Mouse (Mus musculus): ENCODE measurements around the gene Xkr8.

DNA sequence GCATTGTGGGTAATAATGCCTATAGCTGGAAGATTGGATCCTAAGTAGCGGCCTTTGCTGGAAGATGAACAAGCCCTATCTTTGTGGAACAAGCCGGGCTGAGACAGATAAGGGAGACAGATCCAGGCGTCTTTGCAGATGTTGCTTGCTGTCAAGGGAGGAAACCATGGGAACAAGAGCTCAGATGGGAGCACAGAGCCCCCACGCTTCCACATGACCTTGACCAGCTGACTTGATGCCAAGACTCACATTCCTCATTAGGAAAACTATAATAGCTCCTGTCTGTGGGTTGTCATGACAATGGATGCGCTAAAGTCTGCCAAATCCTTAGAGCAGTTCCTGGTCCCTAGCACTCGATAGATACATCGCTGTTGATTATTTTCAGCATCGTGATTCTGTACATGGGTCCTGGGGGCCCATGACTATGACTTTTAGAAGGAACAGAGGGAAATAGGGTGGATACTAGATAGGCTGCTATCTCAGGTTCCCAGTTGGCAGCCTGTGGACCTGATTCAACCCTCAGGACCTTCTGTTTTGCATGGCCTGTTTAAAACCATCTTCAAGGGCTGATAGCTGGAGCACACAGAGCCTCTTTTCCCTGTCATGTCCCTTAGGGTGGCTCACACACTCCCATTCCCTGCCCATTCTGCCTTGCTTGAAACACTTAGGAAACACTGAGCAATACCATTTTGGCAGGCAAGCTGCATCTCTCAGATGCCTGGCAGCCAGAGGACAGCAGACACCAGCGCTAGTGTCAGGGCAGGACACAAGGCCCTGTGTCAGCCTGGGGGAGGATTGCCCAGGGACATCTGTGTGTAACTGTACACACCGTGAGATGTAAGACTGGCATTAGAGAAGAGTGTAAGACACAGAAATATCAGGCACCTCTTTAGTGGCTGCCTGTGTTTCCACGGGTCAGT, 11.9 kb upstream of the Xkr8 start:
- TF ChIP-seq CTCF (IDR thresholded peaks at IDR 0.05; ENCODE audit: low read depth) (no peak), EP300 (optimal IDR thresholded peaks at IDR 0.05) (no peak)

Measured in stomach, postnatal 0 days (tissue).